Mouse (Mus musculus) bone marrow, adult 2 months (tissue): ENCODE results near the gene Glod4.

ENCODE experiments used
- CTCF ChIP-seq: fragments of 200-500 bp; IDR thresholded peaks from 2 replicates; pipeline ENCODE4 v1.5.1; 2011; ENCODE audit warnings: low read length, control low read depth; ENCODE audit not compliant: control insufficient read depth, insufficient read depth
- POLR2A ChIP-seq: fragments of 200-500 bp; IDR thresholded peaks from 2 replicates; pipeline ENCODE4 v1.6.1; 2011; ENCODE audit warnings: low read depth, mild to moderate bottlenecking, control low read depth, low read length, borderline replicate concordance; ENCODE audit not compliant: control insufficient read depth

- TF ChIP-seq CTCF, result no peak
- no peak for TF ChIP-seq POLR2A
Observed at GRCm38 (mm10) chr11:76121086-76121485, 122.4 kb downstream of the Glod4 start.
